Mouse (Mus musculus) forebrain, embryonic 11.5 days (tissue): Measurements from ENCODE around the gene 1700003E16Rik. TPM values are rescaled to one million over a fixed set of nuclear protein-coding genes. Genes with fewer than 3 reads are reported as not detected.

ENCODE experiments used
- ATAC-seq: fragments of 200-750 bp; cut with Nextera tagmentation; replicated peaks from 2 replicates; pipeline ENCODE4 v1.8.0; 2017; ENCODE audit warnings: moderate TSS enrichment; ENCODE audit not compliant: low FRiP score
- DNase-seq: peaks from one replicate; pipeline ENCODE4 v3.0.0-alpha.2; 2017; ENCODE audit warnings: low spot score
- H3K27ac ChIP-seq: fragments of 300-500 bp; sonication (generic); 2 replicates; pipeline ENCODE4 v1.5.1; 2014; ENCODE audit warnings: low read depth, low read length
- H3K27me3 ChIP-seq: fragments of 300-500 bp; sonication (generic); 2 replicates; pipeline ENCODE4 v1.6.1; 2014; ENCODE audit warnings: mild to moderate bottlenecking, low read length, mixed read lengths; ENCODE audit not compliant: control insufficient read depth, insufficient read depth
- H3K36me3 ChIP-seq: fragments of 300-500 bp; sonication (generic); 2 replicates; pipeline ENCODE4 v1.6.1; 2014; ENCODE audit warnings: mild to moderate bottlenecking, low read length, moderate library complexity, mixed read lengths; ENCODE audit not compliant: control insufficient read depth, insufficient read depth
- H3K4me1 ChIP-seq: fragments of 300-500 bp; sonication (generic); replicated peaks from 2 replicates; pipeline ENCODE4 v1.6.1; 2014; ENCODE audit warnings: low read length, mixed read lengths; ENCODE audit not compliant: control insufficient read depth, insufficient read depth
- H3K4me2 ChIP-seq: fragments of 300-500 bp; sonication (generic); 2 replicates; pipeline ENCODE4 v1.6.1; 2014; ENCODE audit warnings: low read depth, mild to moderate bottlenecking, low read length, moderate library complexity, mixed read lengths; ENCODE audit not compliant: severe bottlenecking
- H3K4me3 ChIP-seq: fragments of 300-500 bp; sonication (generic); 2 replicates; pipeline ENCODE4 v1.5.1; 2014; ENCODE audit warnings: low read depth, low read length
- H3K9ac ChIP-seq: fragments of 300-500 bp; sonication (generic); 2 replicates; pipeline ENCODE4 v1.6.1; 2014; ENCODE audit warnings: low read length
- H3K9me3 ChIP-seq: fragments of 300-500 bp; sonication (generic); 2 replicates; pipeline ENCODE4 v1.6.1; 2016; ENCODE audit warnings: low read length, mixed read lengths; ENCODE audit not compliant: control insufficient read depth
- WGBS: fragments of 180-500 bp; shearing (Covaris S2); extraction: QIAGEN DNeasy Blood & Tissue Kit; methylation state at CpG from one replicate; pipeline ENCODE4 v1.1.7; 2014; 5-methylcytosine and 5-hydroxymethylcytosine counted together
- polyA plus RNA-seq: library from polyadenylated mRNA; unstranded; fragments of >200 nt; fragmentation: Nextera tagmentation; extraction: Ambion mirVana; gene quantifications from 2 replicates; pipeline ENCODE4 v1.2.1, GENCODE M21; 2014

Gene 1700003E16Rik
- polyA plus RNA-seq, 1 experiment from 2014 or later: 1.9 TPM

- H3K36me3 ChIP-seq: no peaks in the 10 kb centered on the region; the same call in none of the 2 replicates
- WGBS: 85% methylated on average over 5 of the region's 5 CpGs
- H3K27ac ChIP-seq: no peak overlapping the region
- no peaks in the 10 kb centered on the region for H3K27me3 ChIP-seq
- H3K4me3 ChIP-seq: peak overlapping the region; percentile 77; the same call in 1 of the 2 replicates
- H3K9me3 ChIP-seq: no peaks in the 10 kb centered on the region
- ATAC-seq (no peak), DNase-seq (no peak)
- peak overlapping the region; percentile 97 for H3K9ac ChIP-seq
- peak overlapping the region; percentile 95 for H3K4me2 ChIP-seq
- peaks cover 13% of the 10 kb centered on the region; the same call in 1 of the 2 replicates for H3K4me1 ChIP-seq
Measured at GRCm38 (mm10) chr6:83122961-83123360, 33.2 kb upstream of the 1700003E16Rik start.

- no peaks in the 10 kb centered on the region for H3K27me3 ChIP-seq
- peak; percentile 10; the same call in 1 of the 2 replicates for ATAC-seq
- 0% methylated on average over 30 of the region's 30 CpGs for WGBS
- peak overlapping the region; percentile 61 for H3K4me3 ChIP-seq
- H3K4me1 ChIP-seq: peaks cover 11% of the 10 kb centered on the region; the same call in 1 of the 2 replicates
- H3K9ac ChIP-seq: peak overlapping the region; percentile 71
- peak overlapping the region; percentile 77 for H3K4me2 ChIP-seq
- H3K9me3 ChIP-seq: no peaks in the 10 kb centered on the region
- no peaks in the 10 kb centered on the region for H3K36me3 ChIP-seq
- DNase-seq: peak; percentile 92
- H3K27ac ChIP-seq: peak overlapping the region; percentile 44; the same call in 1 of the 2 replicates
Measured at GRCm38 (mm10) chr6:83124851-83125312, 31.3 kb upstream of the 1700003E16Rik start.

- DNase-seq: no peak
Measured at GRCm38 (mm10) chr6:83125331-83125730, 30.9 kb upstream of the 1700003E16Rik start, which contains the start of gene Ino80b. Ino80b (minus strand) TSS chr6:83125431.

GRCm38 (mm10) chr6:83127419-83127818, 28.8 kb upstream of the 1700003E16Rik start:
- Histone ChIP-seq H3K27me3 (no peaks in the 10 kb centered on the region), H3K4me1 (peaks cover 8% of the 10 kb centered on the region; the same call in 1 of the 2 replicates), H3K9ac (no peak overlapping the region), H3K4me3 (no peak overlapping the region), H3K4me2 (no peak overlapping the region), H3K27ac (no peak overlapping the region), H3K36me3 (no peaks in the 10 kb centered on the region), H3K9me3 (no peaks in the 10 kb centered on the region)
- DNase-seq (no peak), ATAC-seq (no peak)
- WGBS: 93% methylated on average over 5 of the region's 5 CpGs

More at GRCm38 (mm10) chr6:83125331-83125730, 30.9 kb upstream of the 1700003E16Rik start, which contains the start of gene Ino80b:
- peak within 1 kb of the TSS; percentile 61 for H3K4me3 ChIP-seq
- H3K9me3 ChIP-seq: no peaks in the 10 kb centered on the region
- H3K27ac ChIP-seq: peak within 1 kb of the TSS; percentile 44; the same call in 1 of the 2 replicates
- no peaks in the 10 kb centered on the region for H3K27me3 ChIP-seq
- H3K4me2 ChIP-seq: peak within 1 kb of the TSS; percentile 77
- no peaks in the 10 kb centered on the region for H3K36me3 ChIP-seq
- H3K4me1 ChIP-seq: peaks cover 8% of the 10 kb centered on the region; the same call in 1 of the 2 replicates
- 26% methylated on average over 5 of the region's 5 CpGs for WGBS
- H3K9ac ChIP-seq: peak within 1 kb of the TSS; percentile 71
- ATAC-seq: no peak

- Histone ChIP-seq H3K27me3 (no peaks in the 10 kb centered on the region), H3K27ac (no peak overlapping the region), H3K9me3 (no peaks in the 10 kb centered on the region), H3K4me3 (no peak overlapping the region), H3K4me2 (no peak overlapping the region), H3K4me1 (peaks cover 10% of the 10 kb centered on the region; the same call in 1 of the 2 replicates), H3K36me3 (no peaks in the 10 kb centered on the region), H3K9ac (no peak overlapping the region)
- DNase-seq: no peak
- 90% methylated on average over 6 of the region's 6 CpGs for WGBS
- ATAC-seq: no peak
Measured at GRCm38 (mm10) chr6:83131469-83132034, 24.7 kb upstream of the 1700003E16Rik start.

DNA sequence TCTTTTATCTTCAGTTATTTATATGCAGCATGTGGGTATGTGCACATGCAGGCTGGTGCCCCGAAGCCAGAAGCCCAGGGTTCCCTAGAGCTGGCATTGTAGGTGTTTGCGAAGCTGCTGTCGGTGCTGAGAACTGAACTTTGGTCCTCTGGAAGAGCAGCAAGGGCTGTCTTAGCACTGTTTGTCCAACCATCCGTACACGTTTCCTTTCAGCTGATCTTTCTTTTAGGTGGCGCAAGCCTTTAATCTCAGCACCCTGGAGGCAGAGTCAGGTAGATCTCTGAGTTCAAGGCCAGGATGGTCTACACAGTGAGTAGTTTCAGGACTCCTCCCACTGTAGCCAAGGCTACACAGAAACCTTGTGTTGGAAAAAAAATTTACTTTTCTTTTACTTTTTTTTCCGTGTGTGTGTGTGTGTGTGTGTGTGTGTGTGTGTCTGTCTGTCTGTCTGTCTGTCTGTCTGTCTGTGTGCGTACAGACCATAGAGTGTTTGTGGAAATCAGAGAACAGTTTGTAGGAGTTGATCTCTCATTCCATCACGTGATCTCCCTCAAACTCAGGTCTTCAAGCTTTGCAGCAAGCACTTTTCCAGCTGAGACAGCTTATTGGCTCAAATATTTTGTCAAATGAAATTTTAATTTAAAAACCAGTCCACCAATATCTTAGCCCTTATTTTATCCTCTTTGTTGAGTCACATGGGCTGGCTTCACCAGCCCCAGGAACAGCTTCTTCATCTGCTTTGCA, 23.9 kb upstream of the 1700003E16Rik start:
- H3K36me3 ChIP-seq: no peaks in the 10 kb centered on the region
- H3K4me2 ChIP-seq: no peak overlapping the region
- H3K4me1 ChIP-seq: peaks cover 14% of the 10 kb centered on the region; the same call in 1 of the 2 replicates
- H3K4me3 ChIP-seq: no peak overlapping the region
- no peak overlapping the region for H3K9ac ChIP-seq
- H3K27ac ChIP-seq: no peak overlapping the region
- no peaks in the 10 kb centered on the region for H3K27me3 ChIP-seq
- H3K9me3 ChIP-seq: no peaks in the 10 kb centered on the region
- ATAC-seq: no peak
- 86% methylated on average over 9 of the region's 9 CpGs for WGBS
- DNase-seq: no peak

DNA sequence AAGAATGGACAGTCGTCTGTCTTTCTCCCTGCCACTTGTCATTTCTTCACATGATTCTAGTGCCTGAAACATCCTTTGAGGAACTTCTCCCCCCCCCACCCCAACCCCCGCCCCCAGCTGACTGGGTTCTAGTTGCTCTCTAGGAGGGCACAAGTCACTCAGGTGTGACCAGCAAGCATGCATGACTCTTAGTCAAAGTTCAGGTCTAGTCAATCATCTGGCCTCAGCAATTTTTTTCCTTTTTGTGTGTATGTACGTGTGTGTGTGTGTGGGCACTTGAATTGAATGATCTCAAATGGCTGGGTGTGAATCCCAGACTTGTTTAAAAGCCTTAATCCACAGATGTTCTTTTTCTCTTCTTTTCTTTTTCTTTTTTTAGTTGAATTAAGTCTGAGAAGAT, 22.0 kb upstream of the 1700003E16Rik start:
- Histone ChIP-seq H3K9ac (no peak overlapping the region), H3K27ac (no peak overlapping the region), H3K9me3 (no peaks in the 10 kb centered on the region), H3K4me1 (peaks cover 29% of the 10 kb centered on the region; the same call in 1 of the 2 replicates), H3K36me3 (no peaks in the 10 kb centered on the region), H3K4me2 (no peak overlapping the region), H3K27me3 (no peaks in the 10 kb centered on the region), H3K4me3 (no peak overlapping the region)
- ATAC-seq: no peak
- 55% methylated on average over 3 of the region's 3 CpGs for WGBS
- no peak for DNase-seq

DNA sequence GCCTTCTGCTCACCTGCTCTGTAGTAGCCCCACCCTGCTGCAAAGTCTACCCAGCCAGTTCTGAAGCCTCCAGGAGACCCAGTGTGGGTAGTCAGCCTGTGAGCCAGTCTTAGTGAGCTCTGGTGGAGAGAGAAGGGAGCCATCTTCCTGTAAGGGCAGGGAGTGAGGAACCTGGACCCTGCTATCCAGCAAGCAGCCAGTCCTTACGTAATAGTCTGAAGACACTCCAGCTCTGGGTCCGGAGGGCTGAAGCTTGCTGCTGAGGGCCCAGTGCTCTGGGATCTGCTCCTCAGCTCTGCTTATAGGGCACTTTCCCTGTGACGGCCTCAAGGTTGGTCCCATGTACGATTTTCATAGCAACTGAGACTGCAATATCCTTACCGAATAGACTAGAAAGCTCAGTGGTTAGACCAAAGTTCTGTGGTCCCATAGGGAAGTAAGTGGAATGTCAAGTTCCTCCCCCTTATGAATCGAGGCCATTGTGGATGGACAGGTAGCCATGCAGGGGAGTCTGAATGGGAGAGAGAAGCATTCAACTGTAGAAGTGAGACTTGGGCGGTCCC, 21.2 kb upstream of the 1700003E16Rik start, which contains the start of gene Rtkn:
Rtkn (plus strand) TSS at position 513 of the 563 bp plus-strand sequence.
- Histone ChIP-seq H3K4me2 (peak within 1 kb of the TSS; percentile 81), H3K9ac (peak within 1 kb of the TSS; percentile 93), H3K4me3 (peak within 1 kb of the TSS; percentile 50), H3K9me3 (no peaks in the 10 kb centered on the region), H3K27ac (no peak within 1 kb of the TSS), H3K27me3 (no peaks in the 10 kb centered on the region), H3K4me1 (peaks cover 30% of the 10 kb centered on the region; the same call in 1 of the 2 replicates), H3K36me3 (no peaks in the 10 kb centered on the region)
- DNase-seq: no peak
- ATAC-seq: no peak
- 55% methylated on average over 7 of the region's 7 CpGs for WGBS
